Mouse (Mus musculus): ENCODE data around the gene Catspere2.
"Not testable (repeated sequence)": the region's sequence is repeated elsewhere in the genome, so short reads cannot be mapped to it uniquely, and the experiment has no call there.

Catspere2 gene

GRCm38 (mm10) chr1:177983024-177983450 is at the start of gene Catspere2:
Catspere2 (plus strand) TSS chr1:177983423.
- peak; percentile 67 for DNase-seq (ENCODE audit: low read depth)

- not testable (repeated sequence) for DNase-seq (ENCODE audit: low read depth)
Observed at GRCm38 (mm10) chr1:177940422-177940977, 42.7 kb upstream of the Catspere2 start.

- no peak for DNase-seq (ENCODE audit: low read depth)
Observed at GRCm38 (mm10) chr1:177981276-177981675, 1.9 kb upstream of the Catspere2 start.

GRCm38 (mm10) chr1:177983582-177983981 is 359 bp downstream of the Catspere2 start:
- DNase-seq (ENCODE audit: low read depth): not testable (repeated sequence)

GRCm38 (mm10) chr1:177984206-177984605 is 983 bp downstream of the Catspere2 start:
- no peak for DNase-seq (ENCODE audit: low read depth)

GRCm38 (mm10) chr1:177987476-177987875 is 4.3 kb downstream of the Catspere2 start:
- not testable (repeated sequence) for DNase-seq (ENCODE audit: low read depth)

- DNase-seq (ENCODE audit: low read depth): peak; percentile 7
Observed at GRCm38 (mm10) chr1:178072798-178073197, 89.6 kb downstream of the Catspere2 start.

- not testable (repeated sequence) for DNase-seq (ENCODE audit: low read depth)
Observed at GRCm38 (mm10) chr1:178097865-178098264, 114.6 kb downstream of the Catspere2 start.

- DNase-seq (ENCODE audit: low read depth): not testable (repeated sequence)
Observed at GRCm38 (mm10) chr1:178108514-178108913, 125.3 kb downstream of the Catspere2 start.

GRCm38 (mm10) chr1:178122236-178122635 is 139.0 kb downstream of the Catspere2 start:
- DNase-seq (ENCODE audit: low read depth): not testable (repeated sequence)

- no peak for DNase-seq (ENCODE audit: low read depth)
Observed at GRCm38 (mm10) chr1:178134288-178134687, 151.1 kb downstream of the Catspere2 start.

- not testable (repeated sequence) for DNase-seq (ENCODE audit: low read depth)
Observed at GRCm38 (mm10) chr1:178146513-178146912, 163.3 kb downstream of the Catspere2 start.

GRCm38 (mm10) chr1:178146915-178147314 is 163.7 kb downstream of the Catspere2 start:
- not testable (repeated sequence) for DNase-seq (ENCODE audit: low read depth)

GRCm38 (mm10) chr1:178182251-178182650 is 199.0 kb downstream of the Catspere2 start:
- DNase-seq (ENCODE audit: low read depth): no peak

- DNase-seq (ENCODE audit: low read depth): no peak
Observed at GRCm38 (mm10) chr1:178185591-178185990, 202.4 kb downstream of the Catspere2 start.

GRCm38 (mm10) chr1:178187216-178187791 is 204.1 kb downstream of the Catspere2 start, which contains the start of gene Desi2:
Desi2 (plus strand) TSS chr1:178187417.
- DNase-seq (ENCODE audit: low read depth): peak; percentile 79

GRCm38 (mm10) chr1:178187810-178188209 is 204.6 kb downstream of the Catspere2 start:
- DNase-seq (ENCODE audit: low read depth): peak; percentile 17

GRCm38 (mm10) chr1:178188386-178188785 is 205.2 kb downstream of the Catspere2 start:
- no peak for DNase-seq (ENCODE audit: low read depth)

- DNase-seq (ENCODE audit: low read depth): no peak
Observed at GRCm38 (mm10) chr1:178205701-178206325, 222.6 kb downstream of the Catspere2 start.

- DNase-seq (ENCODE audit: low read depth): not testable (repeated sequence)
Observed at GRCm38 (mm10) chr1:178207856-178208255, 224.6 kb downstream of the Catspere2 start.

GRCm38 (mm10) chr1:178209966-178210365 is 226.7 kb downstream of the Catspere2 start:
- DNase-seq (ENCODE audit: low read depth): no peak

- DNase-seq (ENCODE audit: low read depth): no peak
Observed at GRCm38 (mm10) chr1:178217157-178217556, 233.9 kb downstream of the Catspere2 start.

GRCm38 (mm10) chr1:178218305-178218704 is 235.1 kb downstream of the Catspere2 start:
- DNase-seq (ENCODE audit: low read depth): no peak

Data from c-Kit-positive CD71-negative TER-119-negative erythroid progenitor cells, embryonic 14.5 days (primary cell).